Mouse (Mus musculus): Measurements from ENCODE around the gene Gm9268. TPM values are rescaled to one million over a fixed set of nuclear protein-coding genes. Genes with fewer than 3 reads are reported as not detected.
"Not testable (repeated sequence)": the region's sequence is repeated elsewhere in the genome, so short reads cannot be mapped to it uniquely, and the experiment has no call there.

Gene Gm9268
- not detected in 2 replicates for polyA plus RNA-seq (2014; fragmentation: Nextera tagmentation; extraction: Ambion mirVana)

DNA sequence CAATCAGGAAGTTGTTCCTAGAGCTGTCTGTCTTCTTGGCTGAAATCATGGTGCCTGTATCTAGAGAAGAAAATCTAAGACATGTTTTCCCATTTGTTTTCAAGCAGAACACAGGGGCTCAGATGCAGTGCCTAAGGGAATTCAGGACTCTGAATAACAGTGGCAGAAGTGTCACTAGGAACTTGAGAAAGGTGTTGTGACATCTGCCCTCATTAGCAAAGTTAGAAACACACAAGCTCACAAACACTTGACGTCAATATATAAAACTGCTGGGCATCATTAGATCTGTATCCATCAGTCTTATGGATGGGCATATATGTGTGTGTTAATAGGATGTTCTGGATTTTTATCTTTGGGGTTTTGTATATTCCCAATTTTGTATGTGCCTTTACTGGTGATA, at the start of gene Gm9268:
Gene Gm9268, plus strand, starts transcription at position 301 of the 400 bp plus-strand sequence.
- H3K4me1 ChIP-seq (replicated peaks; ENCODE audit: control insufficient read depth, insufficient read depth, low read length); ATAC-seq (replicated peaks; ENCODE audit: low FRiP score); H3K4me2 ChIP-seq; H3K4me3 ChIP-seq (ENCODE audit: low read depth, low read length); H3K9me3 ChIP-seq (ENCODE audit: control insufficient read depth, low read length); H3K36me3 ChIP-seq (ENCODE audit: control insufficient read depth, insufficient read depth, low read length); H3K27ac ChIP-seq (ENCODE audit: low read depth, low read length); H3K27me3 ChIP-seq (replicated peaks; ENCODE audit: control insufficient read depth, insufficient read depth, low read length); H3K9ac ChIP-seq (ENCODE audit: low read depth, low read length); DNase-seq (ENCODE audit: low spot score): not testable (repeated sequence)
- WGBS: no CpG with 5 or more reads among the region's 1 CpGs

- Histone ChIP-seq H3K4me1 (replicated peaks; ENCODE audit: control insufficient read depth, insufficient read depth, low read length) (no peaks in the 10 kb centered on the region), H3K36me3 (ENCODE audit: control insufficient read depth, insufficient read depth, low read length) (no peaks in the 10 kb centered on the region), H3K4me3 (ENCODE audit: low read depth, low read length) (peak overlapping the region; percentile 20; the same call in 1 of the 2 replicates), H3K27me3 (replicated peaks; ENCODE audit: control insufficient read depth, insufficient read depth, low read length) (no peaks in the 10 kb centered on the region), H3K9me3 (ENCODE audit: control insufficient read depth, low read length) (peaks cover 6% of the 10 kb centered on the region), H3K27ac (ENCODE audit: low read depth, low read length) (no peak overlapping the region), H3K9ac (ENCODE audit: low read depth, low read length) (no peak overlapping the region), H3K4me2 (peak overlapping the region; percentile 20; the same call in 1 of the 2 replicates)
- 48% methylated on average over 11 of the region's 11 CpGs for WGBS
- no peak for ATAC-seq (replicated peaks; ENCODE audit: low FRiP score)
- no peak for DNase-seq (ENCODE audit: low spot score)
Measured at GRCm38 (mm10) chr7:42980098-42980497, 38.5 kb upstream of the Gm9268 start.

DNA sequence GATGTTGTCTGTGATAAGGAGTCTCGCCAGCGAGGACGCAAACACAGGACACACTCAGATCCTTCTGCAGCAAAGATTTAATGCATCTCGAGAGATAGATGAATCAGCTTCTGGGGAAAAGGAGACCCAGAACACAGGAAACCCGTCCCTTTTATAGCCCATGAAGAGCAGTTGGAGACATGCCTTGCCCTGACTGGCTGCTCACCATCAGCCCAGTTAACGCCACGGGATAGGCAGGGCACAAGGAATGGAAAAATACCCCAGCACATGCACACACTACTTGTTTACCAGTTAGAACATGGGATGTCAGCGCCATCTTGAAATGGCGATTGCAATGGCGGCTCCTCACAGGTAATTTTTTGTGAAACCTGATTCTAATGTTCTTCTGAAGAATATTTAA, 37.8 kb upstream of the Gm9268 start:
- H3K27me3 ChIP-seq (replicated peaks; ENCODE audit: control insufficient read depth, insufficient read depth, low read length): no peaks in the 10 kb centered on the region
- H3K36me3 ChIP-seq (ENCODE audit: control insufficient read depth, insufficient read depth, low read length): no peaks in the 10 kb centered on the region
- no peak overlapping the region for H3K4me3 ChIP-seq (ENCODE audit: low read depth, low read length)
- peaks cover 7% of the 10 kb centered on the region for H3K9me3 ChIP-seq (ENCODE audit: control insufficient read depth, low read length)
- no peaks in the 10 kb centered on the region for H3K4me1 ChIP-seq (replicated peaks; ENCODE audit: control insufficient read depth, insufficient read depth, low read length)
- no peak overlapping the region for H3K27ac ChIP-seq (ENCODE audit: low read depth, low read length)
- no peak for DNase-seq (ENCODE audit: low spot score)
- no peak for ATAC-seq (replicated peaks; ENCODE audit: low FRiP score)
- H3K9ac ChIP-seq (ENCODE audit: low read depth, low read length): no peak overlapping the region
- no peak overlapping the region; the same call in 1 of the 2 replicates for H3K4me2 ChIP-seq
- WGBS: 77% methylated on average over 10 of the region's 10 CpGs

- DNase-seq (ENCODE audit: low spot score): no peak
- H3K4me1 ChIP-seq (replicated peaks; ENCODE audit: control insufficient read depth, insufficient read depth, low read length): no peaks in the 10 kb centered on the region
- H3K9ac ChIP-seq (ENCODE audit: low read depth, low read length): no peak overlapping the region
- no peaks in the 10 kb centered on the region; the same call in 1 of the 2 replicates for H3K9me3 ChIP-seq (ENCODE audit: control insufficient read depth, low read length)
- 84% methylated on average over 8 of the region's 8 CpGs for WGBS
- H3K36me3 ChIP-seq (ENCODE audit: control insufficient read depth, insufficient read depth, low read length): no peaks in the 10 kb centered on the region
- H3K27ac ChIP-seq (ENCODE audit: low read depth, low read length): no peak overlapping the region
- ATAC-seq (replicated peaks; ENCODE audit: low FRiP score): no peak
- no peak overlapping the region for H3K4me2 ChIP-seq
- H3K27me3 ChIP-seq (replicated peaks; ENCODE audit: control insufficient read depth, insufficient read depth, low read length): no peaks in the 10 kb centered on the region
- H3K4me3 ChIP-seq (ENCODE audit: low read depth, low read length): no peak overlapping the region
Measured at GRCm38 (mm10) chr7:43077831-43078230, 59.3 kb downstream of the Gm9268 start.

Other genes with a start within 250 kb of the Gm9268 start
- gene Vmn2r62, start 225.2 kb upstream of the Gm9268 start, polyA plus RNA-seq (2014; fragmentation: Nextera tagmentation; extraction: Ambion mirVana): not detected in 2 replicates
- not detected in 2 replicates for gene Gm2381, start 151.5 kb upstream of the Gm9268 start, polyA plus RNA-seq (2014; fragmentation: Nextera tagmentation; extraction: Ambion mirVana)
- not detected in 2 replicates for gene Vmn2r63, start 84.9 kb upstream of the Gm9268 start, polyA plus RNA-seq (2014; fragmentation: Nextera tagmentation; extraction: Ambion mirVana)
- gene Zfp936, start 95.5 kb downstream of the Gm9268 start, polyA plus RNA-seq (2014; fragmentation: Nextera tagmentation; extraction: Ambion mirVana): not detected in 2 replicates

Data from liver, embryonic 11.5 days (tissue).